Mouse (Mus musculus) A20 (cell line): ENCODE measurements at regions not wholly inside any gene's neighbourhood (a gene's known extent, or its start where the extent isn't known, plus 50 kb on each side); places are given as distances from the start of the nearest gene placed in this dataset.

Experiments
- DNase-seq: peaks from one replicate; pipeline ENCODE4 v3.0.0-alpha.2; 2011; ENCODE audit warnings: low read depth, low spot score

- DNase-seq = peak; percentile 21
Measured at GRCm38 (mm10) chr10:50297547-50297946, 294.9 kb upstream of the Ascc3 start.

GRCm38 (mm10) chr10:50311989-50312388 is 280.5 kb upstream of the Ascc3 start:
- peak; percentile 40 for DNase-seq

DNA sequence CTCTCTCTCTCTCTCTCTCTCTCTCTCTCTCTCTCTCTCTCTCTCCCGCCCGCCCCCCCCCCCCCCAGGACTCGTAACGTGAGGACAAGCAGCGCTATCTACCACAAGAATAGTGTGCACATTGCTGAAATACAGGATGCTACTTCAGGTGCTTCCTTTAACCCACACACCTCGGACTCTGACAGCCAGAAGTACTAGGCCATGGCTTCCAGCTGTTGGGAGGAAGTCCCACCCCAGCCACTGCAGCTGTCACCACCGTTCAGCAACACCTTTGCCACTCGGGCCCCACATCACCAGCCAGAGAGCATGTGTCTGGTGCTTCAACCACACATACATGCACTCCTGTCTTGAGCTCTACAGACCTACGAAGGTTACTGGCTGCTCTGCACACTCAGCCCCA is 279.9 kb upstream of the Ascc3 start:
- peak; percentile 3 for DNase-seq
